Mouse (Mus musculus) ES-Bruce4 (cell line): ENCODE measurements around the gene Gria1.

Experiments used
- CTCF ChIP-seq: IDR thresholded peaks from one replicate; pipeline ENCODE4 v1.8.1; 2011; ENCODE audit warnings: low read depth, low read length
- EP300 ChIP-seq: IDR thresholded peaks from 2 replicates; pipeline ENCODE4 v1.6.1; 2011; ENCODE audit warnings: low read depth, low read length; ENCODE audit not compliant: insufficient read depth
- POLR2A ChIP-seq: IDR thresholded peaks from one replicate; pipeline ENCODE4 v1.8.1; 2011; ENCODE audit warnings: low read length; ENCODE audit not compliant: insufficient read depth

GRCm38 (mm10) chr11:57079423-57079822, 68.2 kb downstream of the Gria1 start:
- no peak for TF ChIP-seq POLR2A
- no peak for TF ChIP-seq CTCF
- no peak for TF ChIP-seq EP300
